In genomic region chr12:54879630-54880029, GRCm38 (mm10) we compare ENCODE assay signal across 8 mouse cellular contexts. TPM values are rescaled to one million over a fixed set of nuclear protein-coding genes. Genes with fewer than 3 reads are reported as not detected.
DNase-seq lines count a peak whose midpoint lies in the region; TF ChIP-seq lines count a peak whose summit lies in the region.
"Had no signal": no experiment of that assay in that cellular context is flagged by ENCODE, and none has a peak within 500 bp of the region (broad histone marks: within the 10 kb centered on the region; RNA-seq: fewer than 3 reads in every experiment).

No protein-coding gene starts in this region.

- H3K27ac ChIP-seq in liver, adult 2 months (replicated peaks; ENCODE audit: insufficient read depth, low read depth, low read length) = no peak overlapping the region
- H3K27ac ChIP-seq: heart, embryonic 13.5 days had no signal

- 2% methylated on average over 6 of the region's 6 CpGs for WGBS in liver, adult 2 months

- peak; percentile 57 for TF ChIP-seq CTCF in liver, adult 2 months (IDR thresholded peaks at IDR 0.05; ENCODE audit: low read depth, low read length)

- H3K79me2 ChIP-seq in liver, adult 2 months (ENCODE audit: control insufficient read depth, insufficient read depth, low read length) = no peaks in the 10 kb centered on the region

- TF ChIP-seq POLR2A in liver, adult 2 months (IDR thresholded peaks at IDR 0.05; ENCODE audit: extremely low read depth, insufficient read depth, low read length) = no peak

- intact Hi-C loops in heart, postnatal 36 days (cut with DNase I) = loop anchor here (1.0 kb wide), 1 partner anchor 49 kb away; no protein-coding TSS in a partner anchor

- H3K9ac ChIP-seq in liver, adult 2 months (ENCODE audit: low read depth, low read length) = no peak overlapping the region
- H3K9ac ChIP-seq: heart, embryonic 13.5 days had no signal

- H3K4me1 ChIP-seq in liver, adult 2 months (ENCODE audit: control insufficient read depth, insufficient read depth, low read length) = no peaks in the 10 kb centered on the region

- H3K36me3 ChIP-seq in liver, adult 2 months (ENCODE audit: control insufficient read depth, insufficient read depth, low read length) = no peaks in the 10 kb centered on the region
- H3K36me3 ChIP-seq: heart, embryonic 13.5 days had no signal

- no peak overlapping the region for H3K4me3 ChIP-seq in liver, adult 2 months (ENCODE audit: insufficient read depth, low read depth, low read length)
- H3K4me3 ChIP-seq: heart, embryonic 13.5 days had no signal

- H3K27me3 ChIP-seq in liver, adult 2 months (ENCODE audit: control insufficient read depth, insufficient read depth, low read length) = no peaks in the 10 kb centered on the region
- H3K27me3 ChIP-seq: heart, embryonic 13.5 days had no signal

- DNase-seq in ovary, postnatal 14 days (ENCODE audit: low spot score) = peak; percentile 52
- DNase-seq in ovary, adult 18-20 months (ENCODE audit: low spot score) = no peak
- DNase-seq in ZHBTc4 (ENCODE audit: low read depth, low spot score) = peak; percentile 83
- DNase-seq in embryo, embryonic 10 days (ENCODE audit: low spot score) = peak; percentile 82
- peak; percentile 70 to 78 for DNase-seq in heart, postnatal 36 days
- peak; percentile 61 for DNase-seq in liver, adult 2 months (ENCODE audit: extremely low read depth, low read depth, low spot score)
- peak; percentile 46 for DNase-seq in retina, postnatal 7 days (ENCODE audit: low read depth, low spot score)

RNA-seq across cellular contexts. Expression of gene Cfl2, which starts 17.0 kb away (rescaled TPM):
- 100 to 1,000 TPM; 379 to 384 TPM for total RNA-seq in heart, postnatal 36 days (2021)
- total RNA-seq in liver, adult 2 months (2014; rRNA removed) = 56.5 and 64.6 TPM in 2 replicates
- 10.8 and 14.6 TPM in 2 replicates for polyA plus RNA-seq in liver, adult 2 months (2012; rRNA removed)
